In the genomic region with DNA sequence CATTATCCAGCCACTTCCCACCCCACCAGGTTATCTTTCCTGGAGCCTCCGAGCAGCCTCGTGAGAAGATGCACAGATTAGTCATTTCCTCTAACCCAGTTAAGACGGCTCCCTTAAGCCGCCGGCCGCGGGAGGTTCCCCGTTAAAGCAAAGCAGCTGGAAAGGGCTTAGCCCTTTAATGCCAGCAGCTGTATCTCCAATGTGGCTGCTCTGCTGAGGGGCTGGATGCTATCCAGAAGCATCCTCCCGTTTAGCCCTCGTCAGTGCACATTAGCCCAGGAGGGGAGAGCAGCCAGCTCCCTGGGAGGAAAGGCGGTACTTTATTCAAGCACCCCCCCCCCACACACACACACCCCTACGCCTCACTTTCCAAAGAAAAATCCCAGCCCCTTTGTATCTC, we compare ENCODE assay signal across 9 mouse cellular contexts. TPM values are rescaled to one million over a fixed set of nuclear protein-coding genes. Genes with fewer than 3 reads are reported as not detected.
A peak's percentile ranks its signal among the peaks of the same experiment; 100 is the strongest.
DNase-seq lines count a peak whose midpoint lies in the region; ATAC-seq and TF ChIP-seq lines count a peak whose summit lies in the region.
"Had no signal": no experiment of that assay in that cellular context is flagged by ENCODE, and none has a peak within 500 bp of the region (broad histone marks: within the 10 kb centered on the region; RNA-seq: fewer than 3 reads in every experiment).

No protein-coding gene starts in this region.

- no peaks in the 10 kb centered on the region for H3K9me3 ChIP-seq in kidney, postnatal 0 days (replicated peaks; ENCODE audit: low read length)
- no peaks in the 10 kb centered on the region for H3K9me3 ChIP-seq in embryonic facial prominence, embryonic 13.5 days
- H3K9me3 ChIP-seq in heart, postnatal 0 days (replicated peaks; ENCODE audit: control insufficient read depth, low read length), result peaks cover 3% of the 10 kb centered on the region; the same call in 1 of the 2 replicates
- H3K9me3 ChIP-seq in midbrain, embryonic 13.5 days, result no peaks in the 10 kb centered on the region

- TF ChIP-seq CTCF in kidney, postnatal 0 days (IDR thresholded peaks at IDR 0.05; ENCODE audit: low read depth), result no peak
- no peak for TF ChIP-seq CTCF in heart, postnatal 0 days (IDR thresholded peaks at IDR 0.05; ENCODE audit: low read depth)

- H3K4me2 ChIP-seq in kidney, postnatal 0 days (ENCODE audit: low read length), result 0 out of 2 replicates have a peak overlapping the region, but pooled peaks have one; percentile 2
- peak overlapping the region; percentile 37 for H3K4me2 ChIP-seq in embryonic facial prominence, embryonic 13.5 days
- peak overlapping the region; percentile 30; the same call in 1 of the 2 replicates for H3K4me2 ChIP-seq in heart, postnatal 0 days (ENCODE audit: low read depth, low read length)
- H3K4me2 ChIP-seq in midbrain, embryonic 13.5 days (replicated peaks), result peak overlapping the region; percentile 17

- WGBS in kidney, postnatal 0 days, result 4% methylated on average over 12 of the region's 12 CpGs
- 4% methylated on average over 12 of the region's 12 CpGs for WGBS in embryonic facial prominence, embryonic 13.5 days
- WGBS in heart, postnatal 0 days, result 2% methylated on average over 12 of the region's 12 CpGs
- 5% methylated on average over 12 of the region's 12 CpGs for WGBS in midbrain, embryonic 13.5 days

- no peaks in the 10 kb centered on the region for H3K27me3 ChIP-seq in kidney, postnatal 0 days (ENCODE audit: insufficient read depth, low read length)
- H3K27me3 ChIP-seq in embryonic facial prominence, embryonic 13.5 days, result peaks cover 29% of the 10 kb centered on the region
- peaks cover 28% of the 10 kb centered on the region for H3K27me3 ChIP-seq in heart, postnatal 0 days (ENCODE audit: control insufficient read depth, insufficient read depth, low read length)
- peaks cover 13% of the 10 kb centered on the region for H3K27me3 ChIP-seq in midbrain, embryonic 13.5 days

- no peak overlapping the region for H3K27ac ChIP-seq in kidney, postnatal 0 days
- H3K27ac ChIP-seq in embryonic facial prominence, embryonic 13.5 days, result peak overlapping the region; percentile 60; the same call in 1 of the 2 replicates
- H3K27ac ChIP-seq in heart, postnatal 0 days (ENCODE audit: low read depth), result peak overlapping the region; percentile 31; the same call in 1 of the 2 replicates
- peak overlapping the region; percentile 48 for H3K27ac ChIP-seq in midbrain, embryonic 13.5 days

- no peak overlapping the region for H3K4me3 ChIP-seq in kidney, postnatal 0 days (replicated peaks; ENCODE audit: low read depth, low read length)
- H3K4me3 ChIP-seq in embryonic facial prominence, embryonic 13.5 days, result no peak overlapping the region
- no peak overlapping the region for H3K4me3 ChIP-seq in heart, postnatal 0 days (ENCODE audit: low read depth, low read length)
- H3K4me3 ChIP-seq in midbrain, embryonic 13.5 days (replicated peaks), result no peak overlapping the region

- 0 out of 2 replicates have a peak, but pooled peaks have one; percentile 43 for ATAC-seq in kidney, postnatal 0 days (replicated peaks; ENCODE audit: low FRiP score, low read depth)
- ATAC-seq in embryonic facial prominence, embryonic 13.5 days (ENCODE audit: insufficient number of reproducible peaks, insufficient read depth, low FRiP score, low TSS enrichment, low read depth), result 0 out of 2 replicates have a peak, but pooled peaks have one; percentile 21
- ATAC-seq in heart, postnatal 0 days (ENCODE audit: insufficient read depth, low read depth), result peak; percentile 45
- ATAC-seq in midbrain, embryonic 13.5 days, result peak; percentile 60
- no peak for ATAC-seq in cerebellum, adult (ENCODE audit: insufficient number of reproducible peaks, low FRiP score, low TSS enrichment)

- no peaks in the 10 kb centered on the region for H3K36me3 ChIP-seq in kidney, postnatal 0 days (ENCODE audit: insufficient read depth, low read length)
- H3K36me3 ChIP-seq in embryonic facial prominence, embryonic 13.5 days, result peaks cover 4% of the 10 kb centered on the region
- H3K36me3 ChIP-seq in heart, postnatal 0 days (replicated peaks; ENCODE audit: control insufficient read depth, insufficient read depth, low read length), result no peaks in the 10 kb centered on the region
- H3K36me3 ChIP-seq in midbrain, embryonic 13.5 days, result peaks cover 3% of the 10 kb centered on the region; the same call in 1 of the 2 replicates

- H3K4me1 ChIP-seq in kidney, postnatal 0 days (replicated peaks; ENCODE audit: insufficient read depth, low read length), result 0 out of 2 replicates have a peak, but pooled peaks cover 3% of the 10 kb centered on the region
- H3K4me1 ChIP-seq in embryonic facial prominence, embryonic 13.5 days, result peaks cover 28% of the 10 kb centered on the region
- peaks cover 10% of the 10 kb centered on the region for H3K4me1 ChIP-seq in heart, postnatal 0 days (ENCODE audit: control insufficient read depth, insufficient read depth)
- H3K4me1 ChIP-seq in midbrain, embryonic 13.5 days (replicated peaks), result peaks cover 30% of the 10 kb centered on the region

- no peak for TF ChIP-seq EP300 in heart, postnatal 0 days (IDR thresholded peaks at IDR 0.05; ENCODE audit: low read depth)

- no peak overlapping the region for H3K9ac ChIP-seq in kidney, postnatal 0 days (ENCODE audit: low read depth, low read length)
- H3K9ac ChIP-seq in embryonic facial prominence, embryonic 13.5 days, result 0 out of 2 replicates have a peak overlapping the region, but pooled peaks have one; percentile 16
- no peak overlapping the region for H3K9ac ChIP-seq in heart, postnatal 0 days (replicated peaks; ENCODE audit: low read depth, low read length)
- H3K9ac ChIP-seq in midbrain, embryonic 13.5 days (replicated peaks), result no peak overlapping the region

- peak; percentile 65 for DNase-seq in kidney, postnatal 0 days (ENCODE audit: low spot score)
- no peak for DNase-seq in kidney, adult 11 months
- peak; percentile 43 for DNase-seq in heart, postnatal 0 days (ENCODE audit: low spot score)
- DNase-seq in spleen, adult 12 weeks (ENCODE audit: low spot score), result no peak
- no peak for DNase-seq in spleen, postnatal 14 days (ENCODE audit: low spot score in 2 of 2)

RNA-seq across cellular contexts. Expression of a gene that starts 13.6 kb away (rescaled TPM):
- polyA plus RNA-seq in kidney, postnatal 0 days (2015; fragmentation: Nextera tagmentation; extraction: Ambion mirVana), result 2.3 and 2.7 TPM in 2 replicates
- polyA plus RNA-seq in embryonic facial prominence, embryonic 13.5 days (2015; fragmentation: Nextera tagmentation; extraction: Ambion mirVana), result not detected in 2 replicates
- not detected in 2 replicates for total RNA-seq in heart, postnatal 0 days (2014; rRNA removed; ENCODE audit: low replicate concordance)
- polyA plus RNA-seq in heart, postnatal 0 days (2015; fragmentation: Nextera tagmentation; extraction: Ambion mirVana), result not detected in 2 replicates
- polyA plus RNA-seq in midbrain, embryonic 13.5 days (2015; fragmentation: Nextera tagmentation; extraction: Ambion mirVana), result 0.71 and 0.99 TPM in 2 replicates
- total RNA-seq: adrenal gland, postnatal 36 days had no signal

RNA-seq across cellular contexts. Expression of a gene that starts 24.2 kb away (rescaled TPM):
- 2.2 and 2.3 TPM in 2 replicates for polyA plus RNA-seq in kidney, postnatal 0 days (2015; fragmentation: Nextera tagmentation; extraction: Ambion mirVana)
- polyA plus RNA-seq in embryonic facial prominence, embryonic 13.5 days (2015; fragmentation: Nextera tagmentation; extraction: Ambion mirVana), result 0.24 and 1.2 TPM in 2 replicates
- total RNA-seq in heart, postnatal 0 days (2014; rRNA removed; ENCODE audit: low replicate concordance), result not detected in 2 replicates
- polyA plus RNA-seq in heart, postnatal 0 days (2015; fragmentation: Nextera tagmentation; extraction: Ambion mirVana), result 0.25 and 0.40 TPM in 2 replicates
- polyA plus RNA-seq in midbrain, embryonic 13.5 days (2015; fragmentation: Nextera tagmentation; extraction: Ambion mirVana), result 0.79 and 1.1 TPM in 2 replicates

RNA-seq across cellular contexts. Expression of a gene that starts 35.9 kb away (rescaled TPM):
- 662 and 798 TPM in 2 replicates for polyA plus RNA-seq in kidney, postnatal 0 days (2015; fragmentation: Nextera tagmentation; extraction: Ambion mirVana)
- not detected in 2 replicates for polyA plus RNA-seq in embryonic facial prominence, embryonic 13.5 days (2015; fragmentation: Nextera tagmentation; extraction: Ambion mirVana)
- not detected in 2 replicates for total RNA-seq in heart, postnatal 0 days (2014; rRNA removed; ENCODE audit: low replicate concordance)
- polyA plus RNA-seq in heart, postnatal 0 days (2015; fragmentation: Nextera tagmentation; extraction: Ambion mirVana), result not detected in 2 replicates
- polyA plus RNA-seq in midbrain, embryonic 13.5 days (2015; fragmentation: Nextera tagmentation; extraction: Ambion mirVana), result not detected in 2 replicates

RNA-seq across cellular contexts. Expression of a gene that starts 36.7 kb away (rescaled TPM):
- 53.5 and 62.7 TPM in 2 replicates for polyA plus RNA-seq in kidney, postnatal 0 days (2015; fragmentation: Nextera tagmentation; extraction: Ambion mirVana)
- 131 and 132 TPM in 2 replicates for polyA plus RNA-seq in embryonic facial prominence, embryonic 13.5 days (2015; fragmentation: Nextera tagmentation; extraction: Ambion mirVana)
- 59.2 and 124 TPM in 2 replicates for total RNA-seq in heart, postnatal 0 days (2014; rRNA removed; ENCODE audit: low replicate concordance)
- polyA plus RNA-seq in heart, postnatal 0 days (2015; fragmentation: Nextera tagmentation; extraction: Ambion mirVana), result 34.5 and 36.8 TPM in 2 replicates
- 118 and 125 TPM in 2 replicates for polyA plus RNA-seq in midbrain, embryonic 13.5 days (2015; fragmentation: Nextera tagmentation; extraction: Ambion mirVana)

RNA-seq across cellular contexts. Expression of a gene that starts 55.4 kb away (rescaled TPM):
- 1.1 and 1.5 TPM in 2 replicates for polyA plus RNA-seq in kidney, postnatal 0 days (2015; fragmentation: Nextera tagmentation; extraction: Ambion mirVana)
- 3.3 and 4.2 TPM in 2 replicates for polyA plus RNA-seq in embryonic facial prominence, embryonic 13.5 days (2015; fragmentation: Nextera tagmentation; extraction: Ambion mirVana)
- 0.11 and 0.93 TPM in 2 replicates for total RNA-seq in heart, postnatal 0 days (2014; rRNA removed; ENCODE audit: low replicate concordance)
- 1.1 and 1.3 TPM in 2 replicates for polyA plus RNA-seq in heart, postnatal 0 days (2015; fragmentation: Nextera tagmentation; extraction: Ambion mirVana)
- 48.0 and 54.5 TPM in 2 replicates for polyA plus RNA-seq in midbrain, embryonic 13.5 days (2015; fragmentation: Nextera tagmentation; extraction: Ambion mirVana)

Comparison
In these comparisons a context has a peak if more than half of its experiments do, and no peak if none do; other contexts are left out.
1. DNase-seq: peak in kidney, postnatal 0 days (single experiment) and heart, postnatal 0 days (single experiment); none in kidney, adult 11 months (single experiment), spleen, adult 12 weeks (single experiment) and spleen, postnatal 14 days (0 of 2).
2. RNA of a gene that starts 35.9 kb away (polyA plus RNA-seq): 662 to 798 TPM in kidney, postnatal 0 days; not detected in heart, postnatal 0 days, not detected in embryonic facial prominence, embryonic 13.5 days and not detected in midbrain, embryonic 13.5 days; every median in the first group is over 100 times any median in the second.
3. Peak in every context shown above with its lines, with median percentiles within 50 percentile points of each other: H3K4me2 ChIP-seq.